Mouse (Mus musculus) brain, embryonic 18.5 days (tissue): ENCODE measurements around the gene 1700011L22Rik.

Experiments used
- DNase-seq: peaks from one replicate; pipeline ENCODE4 v3.0.0-alpha.2; 2012; ENCODE audit warnings: low read depth, low spot score

1700011L22Rik gene

DNA sequence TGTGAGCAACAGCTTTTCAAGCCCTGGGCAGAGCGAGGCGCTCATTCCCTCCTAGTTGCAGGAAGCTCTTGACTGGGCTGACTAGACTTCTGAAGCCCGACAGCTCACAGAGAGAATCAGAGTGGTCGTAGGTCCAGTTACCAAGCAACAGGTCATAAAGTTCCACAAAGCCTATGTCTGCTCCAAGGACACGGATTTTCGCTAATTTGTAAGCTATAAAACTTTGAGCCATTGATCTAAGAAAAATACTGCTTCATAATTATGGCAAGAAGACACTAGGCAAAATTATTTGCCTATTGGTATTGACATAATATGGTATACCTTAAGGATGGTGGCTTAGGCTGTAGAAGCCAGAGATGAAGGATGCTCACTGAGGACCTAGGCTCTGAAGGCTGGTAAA is at the start of gene 1700011L22Rik:
Gene 1700011L22Rik, minus strand, starts transcription at position 101 of the 400 bp plus-strand sequence.
- DNase-seq: no peak

DNA sequence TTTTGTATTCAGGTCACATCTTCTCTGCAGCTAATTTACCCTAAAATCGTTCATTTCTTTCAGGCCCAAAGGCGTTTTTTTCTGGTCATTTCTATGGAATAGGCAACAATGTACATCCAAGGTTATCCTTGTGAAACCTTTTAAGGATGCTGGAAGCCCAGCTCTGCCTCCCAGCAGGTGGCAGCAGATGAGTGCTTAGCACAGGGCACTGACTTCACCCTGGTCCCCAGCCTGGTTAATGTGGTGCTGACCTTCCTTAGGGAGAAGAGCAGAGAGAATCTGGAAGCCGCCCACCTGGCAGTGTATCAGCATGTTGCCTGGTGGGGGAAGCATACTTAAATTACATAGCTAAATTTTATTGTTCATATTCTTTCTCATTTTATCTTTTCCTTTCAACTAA is 49.4 kb upstream of the 1700011L22Rik start:
- peak; percentile 10 for DNase-seq

DNA sequence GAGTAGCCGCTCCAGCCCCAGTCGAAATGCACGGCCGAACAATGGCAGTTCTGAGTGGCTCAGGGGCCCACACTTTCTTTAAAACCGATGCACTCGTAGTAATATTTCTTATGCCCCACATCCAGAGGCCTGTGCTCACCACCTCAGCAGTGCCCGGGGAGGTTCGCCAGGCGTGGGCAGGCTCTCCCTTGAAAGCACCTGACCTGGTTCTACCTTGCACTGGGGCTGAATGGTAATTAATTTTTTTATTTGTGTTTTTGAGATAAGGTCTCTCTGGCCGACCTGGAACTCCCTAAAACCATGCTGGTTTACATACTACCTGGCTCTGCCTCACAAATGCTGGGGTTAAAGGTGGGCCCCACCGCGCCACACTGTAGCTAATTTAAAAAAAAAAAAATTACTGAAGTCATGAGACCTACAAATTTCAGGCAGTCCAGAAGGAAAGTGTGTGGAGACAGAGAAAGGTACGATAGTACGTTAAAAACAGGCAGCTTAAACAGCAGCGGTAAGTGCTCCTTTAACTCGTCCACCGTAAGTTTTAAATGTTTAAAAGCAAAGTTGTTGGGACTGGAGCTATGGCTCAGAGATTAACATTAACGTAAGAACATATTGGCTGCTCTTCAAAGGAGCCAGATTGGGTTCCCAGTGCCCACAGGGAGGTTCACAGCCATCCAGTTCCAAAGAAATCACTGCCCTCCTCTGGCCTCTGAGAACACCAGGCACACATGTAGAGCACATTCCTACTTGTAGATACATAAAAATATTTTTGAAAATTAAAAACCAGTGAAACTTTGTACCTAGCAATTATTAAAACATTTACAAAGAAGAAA is 47.1 kb upstream of the 1700011L22Rik start:
- no peak for DNase-seq

DNA sequence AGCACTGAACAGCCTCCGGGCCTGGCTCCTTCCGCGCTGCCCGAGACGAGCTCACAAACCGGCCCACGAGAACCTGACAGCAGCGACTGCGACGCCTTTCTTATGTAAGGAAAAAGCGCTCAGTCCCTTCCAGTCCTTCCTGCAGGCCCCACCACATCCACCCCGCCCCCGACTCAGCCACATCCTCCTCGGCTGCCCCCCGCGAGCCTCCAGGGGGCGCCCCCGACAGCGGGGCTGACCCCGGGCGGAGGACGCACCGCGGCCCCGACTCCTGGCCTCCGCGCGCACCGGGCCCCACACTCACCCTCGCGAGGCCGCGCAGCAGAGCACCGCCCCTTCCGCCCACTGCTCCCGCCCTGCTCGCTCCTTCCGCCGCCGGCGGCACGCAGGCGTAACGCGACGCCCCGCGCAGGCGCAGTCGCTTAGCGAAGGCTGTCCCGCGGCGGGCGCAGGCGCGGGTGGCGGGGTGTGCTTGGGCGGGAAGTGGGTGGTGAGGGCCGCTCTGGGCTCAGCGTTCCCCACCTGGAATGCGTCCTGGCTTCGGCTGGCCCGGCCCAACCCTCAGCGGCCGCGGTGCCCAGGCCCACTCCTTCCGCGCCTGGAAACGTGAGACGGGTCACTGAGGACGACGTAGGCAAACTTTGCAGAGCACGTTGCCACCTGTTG is 46.4 kb upstream of the 1700011L22Rik start, which contains the start of gene Mmaa:
Gene Mmaa, minus strand, starts transcription at position 328 of the 666 bp plus-strand sequence.
- DNase-seq: peak; percentile 89

DNA sequence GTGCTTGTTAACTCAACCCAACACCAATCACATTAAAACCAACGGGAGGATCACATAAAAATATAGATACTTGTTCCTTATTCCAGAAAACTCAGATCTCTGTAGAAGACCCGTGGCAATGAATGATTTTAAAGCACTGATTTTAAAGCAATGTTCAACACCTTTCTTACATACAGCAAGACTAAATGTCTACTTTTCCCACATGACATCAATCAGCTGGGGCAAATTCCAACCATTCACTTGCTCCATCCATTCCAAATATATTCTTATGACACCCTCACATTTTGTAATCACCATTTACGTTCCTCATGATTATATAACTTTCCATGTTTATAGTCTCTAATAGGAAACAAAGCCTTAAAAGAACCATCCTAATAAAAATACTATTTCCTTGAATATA is 45.5 kb upstream of the 1700011L22Rik start:
- no peak for DNase-seq

DNA sequence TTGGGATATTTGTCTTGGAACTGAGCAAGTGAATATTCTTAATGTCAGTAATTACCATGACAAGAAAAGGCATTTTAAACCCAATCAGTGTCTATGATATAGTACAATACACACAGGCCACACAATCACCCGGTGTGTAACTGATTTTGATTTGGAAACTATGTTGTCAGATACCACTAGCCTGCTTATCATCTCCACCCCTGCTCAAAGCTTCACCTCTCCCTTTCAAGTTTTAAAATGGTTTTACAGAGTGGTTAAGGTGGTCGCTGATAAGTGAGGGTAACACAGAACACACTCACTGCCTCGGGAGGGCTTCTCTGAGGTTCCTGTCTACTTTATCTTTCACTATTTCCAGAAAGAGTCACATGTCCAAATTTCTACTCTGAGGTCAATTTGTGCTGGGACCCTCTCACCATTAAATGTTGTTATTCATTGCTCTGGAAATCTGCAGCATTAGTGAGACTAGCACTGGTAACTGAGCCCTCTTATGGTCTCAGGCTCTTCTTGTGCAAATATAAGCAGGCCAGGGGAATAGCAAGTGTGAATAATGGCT is 44.4 kb upstream of the 1700011L22Rik start:
- no peak for DNase-seq

DNA sequence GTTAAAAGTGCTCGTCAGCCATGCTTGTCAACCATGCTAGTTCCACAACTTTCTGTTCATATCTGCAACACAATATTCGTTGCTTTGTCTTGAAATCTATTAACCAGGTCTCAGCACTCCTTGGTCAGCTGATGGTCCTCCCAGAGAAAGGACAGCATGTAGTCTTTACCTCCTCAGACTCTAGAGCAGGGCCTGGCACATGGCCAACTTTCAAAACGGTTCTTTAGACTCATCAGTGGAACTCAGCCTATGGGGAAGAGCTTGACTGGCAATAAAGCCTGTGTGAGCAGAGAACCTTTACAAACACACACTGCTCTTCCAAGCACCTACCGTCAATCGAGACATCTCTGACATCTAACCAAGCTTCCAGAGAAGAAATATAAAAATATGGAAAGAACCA is 41.2 kb upstream of the 1700011L22Rik start:
- DNase-seq: no peak

DNA sequence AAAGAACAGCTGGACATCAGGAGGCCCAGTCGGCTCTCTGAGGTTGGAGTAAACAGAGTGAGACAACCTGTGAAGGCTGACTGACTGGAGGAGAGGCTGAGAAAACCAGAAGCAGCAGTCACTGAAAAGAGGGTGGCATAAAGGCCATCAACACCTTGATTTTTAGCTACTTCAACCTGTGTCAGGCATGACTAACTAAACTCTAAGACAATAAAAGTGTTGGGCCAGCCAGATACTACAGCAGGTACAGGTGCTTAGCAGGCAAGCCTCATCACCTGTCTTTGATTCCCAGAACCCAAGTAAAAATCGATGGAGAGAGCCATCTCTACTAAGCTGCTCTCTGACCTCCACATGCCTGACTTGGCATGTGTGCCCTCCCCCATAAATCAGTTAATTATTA is 40.3 kb upstream of the 1700011L22Rik start:
- DNase-seq: no peak

DNA sequence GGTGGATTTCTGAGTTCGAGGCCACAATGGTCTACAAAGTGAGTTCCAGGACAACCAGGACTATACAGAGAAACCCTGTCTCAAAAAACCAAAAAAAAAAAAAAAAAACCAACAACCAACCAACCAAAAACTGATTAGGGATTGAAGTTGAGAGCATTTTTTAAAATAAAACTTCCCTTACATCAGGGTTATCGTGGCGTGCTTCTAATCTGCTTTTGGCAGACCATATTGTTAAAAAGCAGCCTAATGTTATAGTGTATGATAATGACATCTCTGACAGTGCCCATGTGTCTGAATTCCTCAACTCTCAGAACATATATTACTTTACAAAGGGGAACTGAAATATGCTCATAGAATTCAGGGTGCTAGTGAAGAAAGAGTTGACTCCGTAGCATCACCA is 39.9 kb upstream of the 1700011L22Rik start:
- no peak for DNase-seq

DNA sequence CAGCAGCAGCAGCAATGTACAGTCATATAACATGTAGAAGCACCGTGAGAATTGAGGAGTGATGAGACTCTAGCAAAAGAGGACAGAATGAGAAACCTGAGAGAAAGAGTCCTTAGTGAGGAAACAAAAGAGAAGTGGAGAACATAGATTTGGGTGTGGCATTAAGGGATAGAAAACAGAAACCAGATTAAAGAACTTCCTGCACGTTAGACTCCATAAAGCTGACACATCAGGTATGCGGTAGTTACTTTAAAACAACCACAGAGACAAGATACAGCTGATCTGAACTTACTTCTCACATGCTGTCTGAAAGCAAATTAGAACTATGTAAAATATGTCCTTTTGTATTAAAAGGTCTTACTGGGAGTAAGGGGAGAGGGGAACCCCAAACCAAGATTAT is 38.1 kb upstream of the 1700011L22Rik start:
- no peak for DNase-seq

DNA sequence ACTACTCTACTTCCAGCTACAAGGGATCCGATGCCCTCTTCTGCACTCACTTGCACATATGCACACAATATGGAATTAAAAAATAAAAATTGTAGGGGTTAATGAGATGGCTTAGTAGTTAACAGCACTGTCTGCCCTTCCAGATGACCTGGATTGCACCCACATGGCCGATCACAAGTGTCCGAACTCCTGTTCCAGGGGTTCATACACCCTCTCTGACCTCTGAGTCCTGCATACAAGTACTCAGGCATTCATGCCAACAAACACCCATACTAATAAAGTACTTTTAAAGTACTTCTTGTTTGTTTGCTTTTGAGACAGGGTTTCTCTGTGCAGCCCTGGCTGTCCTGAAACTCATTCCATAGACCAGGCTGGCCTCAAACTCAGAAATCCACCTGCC is 36.3 kb upstream of the 1700011L22Rik start:
- DNase-seq: no peak

DNA sequence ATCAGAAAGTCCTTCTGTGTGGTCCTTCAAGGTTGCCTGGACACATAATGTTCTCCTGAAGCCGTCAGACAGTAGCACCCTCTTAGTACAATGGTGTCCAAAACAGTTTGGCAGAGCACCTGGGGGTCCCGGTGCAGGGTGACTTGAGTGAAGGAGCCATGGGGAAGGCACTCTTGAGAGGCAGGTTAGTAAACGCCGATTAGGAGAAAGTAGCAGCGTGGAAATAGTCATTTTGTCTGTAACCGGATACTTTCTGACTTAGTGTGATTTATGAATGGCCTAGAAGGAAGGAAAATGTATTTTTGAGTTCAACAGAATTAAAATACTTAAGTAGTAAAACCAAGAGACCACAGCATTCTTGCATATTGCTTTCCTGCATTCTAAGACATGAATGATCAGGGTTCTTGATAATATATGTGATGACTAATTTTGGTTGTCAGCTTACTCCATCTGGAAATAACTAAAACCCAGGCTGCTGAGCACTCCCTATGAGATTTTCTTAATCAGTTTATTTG is 33.1 kb upstream of the 1700011L22Rik start:
- DNase-seq: no peak

DNA sequence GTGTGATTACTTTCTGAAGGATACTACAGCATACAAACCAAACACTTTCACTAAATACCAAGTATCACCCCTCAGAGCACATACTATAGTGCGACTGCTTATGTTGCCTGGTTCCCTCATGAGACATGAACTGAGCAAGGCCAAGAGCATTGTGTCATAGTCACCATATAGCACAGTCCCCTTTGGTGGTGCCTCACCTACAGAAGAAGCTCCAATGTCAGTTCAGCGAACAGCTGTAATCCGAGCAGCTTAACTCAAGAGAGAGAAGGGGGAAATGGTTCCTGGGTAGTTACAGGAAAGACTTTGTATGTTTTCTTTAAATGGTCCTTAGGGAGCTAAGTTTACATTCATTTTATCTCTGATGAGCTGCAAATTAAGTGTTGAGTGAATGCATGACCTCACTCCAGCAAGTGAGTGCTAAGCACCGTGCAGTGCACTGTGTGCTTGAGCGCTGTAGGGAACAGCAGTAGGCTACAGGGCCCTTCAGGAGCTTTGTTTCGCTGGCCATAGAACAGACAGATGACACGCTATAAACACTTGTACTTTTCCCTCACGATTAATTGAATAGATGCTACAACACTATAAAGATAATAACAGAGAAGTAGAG is 29.0 kb upstream of the 1700011L22Rik start:
- DNase-seq: no peak

DNA sequence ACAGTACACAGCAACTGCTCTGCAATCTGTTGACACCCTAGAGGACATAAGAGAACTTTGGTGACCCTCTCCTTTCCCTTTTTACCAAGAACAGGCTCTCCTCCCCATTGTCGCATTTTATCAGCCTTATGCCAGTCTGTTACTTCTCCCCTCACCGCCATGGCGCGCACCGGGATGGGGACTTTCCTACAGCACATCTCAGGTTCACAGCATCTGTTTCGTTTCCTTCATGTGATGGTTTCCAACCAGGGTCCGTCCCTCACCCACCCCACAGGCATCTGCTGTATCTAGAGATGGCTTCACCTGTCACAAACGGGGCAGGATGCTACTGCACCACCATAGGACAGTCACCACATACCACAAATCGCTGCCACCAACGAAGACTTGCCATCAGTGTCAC is 26.6 kb upstream of the 1700011L22Rik start:
- DNase-seq: no peak

DNA sequence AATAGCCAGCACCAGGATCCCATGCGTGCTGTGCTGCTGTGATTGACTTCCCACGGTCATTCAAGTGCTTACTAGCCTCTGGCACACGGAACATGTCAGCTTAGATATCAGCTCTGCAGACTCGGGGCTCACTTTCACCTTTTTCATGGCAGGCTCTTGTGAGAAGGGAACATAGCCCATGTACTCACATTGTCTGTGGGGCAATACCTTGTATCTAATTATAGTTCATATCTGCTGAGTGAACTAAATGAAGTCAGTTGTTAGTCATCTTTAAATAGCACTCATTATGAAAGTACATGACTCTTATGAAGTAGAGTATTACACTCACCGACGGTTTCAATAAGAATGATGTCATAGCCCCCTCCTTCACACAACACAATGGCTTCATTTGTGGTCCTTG is 25.4 kb upstream of the 1700011L22Rik start:
- DNase-seq: no peak

DNA sequence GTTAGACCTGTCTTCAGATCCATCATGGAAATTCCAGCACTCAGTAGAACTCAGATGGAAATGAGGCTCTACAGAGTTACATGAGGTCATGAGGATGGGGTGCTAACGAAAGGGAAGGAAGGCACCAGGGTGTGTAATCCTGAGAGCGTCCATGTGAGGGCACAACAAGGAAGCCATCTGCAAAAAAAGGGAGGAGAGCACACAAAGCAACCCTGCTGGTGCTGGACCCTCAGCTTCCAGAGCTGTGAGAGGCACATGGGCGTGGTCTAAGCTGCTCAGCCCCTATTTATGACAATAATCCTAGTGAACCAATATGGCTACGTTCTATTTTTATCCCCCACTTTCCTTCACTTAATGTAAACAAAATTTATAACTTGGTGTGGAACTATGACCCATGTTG is 24.3 kb upstream of the 1700011L22Rik start:
- no peak for DNase-seq

DNA sequence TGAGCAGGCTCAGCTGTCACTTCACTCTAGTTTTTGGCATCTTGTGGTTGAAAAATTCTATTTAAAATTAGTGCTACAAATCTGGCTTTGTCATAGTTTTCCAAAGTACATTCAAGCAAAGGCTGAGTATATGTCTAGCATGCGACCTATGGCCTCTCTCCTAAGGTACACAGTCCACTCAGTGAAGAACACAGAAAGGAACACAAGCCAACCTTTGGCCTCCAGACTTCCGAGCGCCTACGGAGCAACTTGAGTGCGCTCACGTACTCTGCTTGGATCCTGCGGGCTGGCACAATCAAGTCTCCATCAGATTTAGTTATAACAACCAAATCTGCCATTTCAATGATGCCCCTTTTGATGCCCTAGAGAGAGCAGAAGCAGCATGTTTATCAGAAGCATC is 20.6 kb upstream of the 1700011L22Rik start:
- no peak for DNase-seq

DNA sequence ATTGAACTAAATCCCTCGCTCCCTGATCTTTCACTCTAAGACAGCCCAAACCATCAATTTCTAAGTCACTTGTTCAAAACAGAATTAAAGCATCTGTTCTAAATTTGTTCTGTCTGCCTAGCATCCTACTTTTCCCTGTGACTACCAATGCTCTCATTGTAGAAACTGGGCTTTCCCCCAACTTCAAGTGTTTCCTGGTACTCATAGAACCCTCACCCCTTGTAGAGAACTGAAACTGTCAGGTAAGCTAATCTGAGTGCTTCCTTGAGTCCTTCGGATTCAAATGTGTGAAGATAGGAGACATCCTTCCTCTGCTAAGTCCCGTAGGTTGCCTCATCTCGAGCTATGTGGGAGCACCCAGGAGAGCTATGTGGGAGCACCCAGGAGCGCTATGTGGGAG is 13.6 kb upstream of the 1700011L22Rik start:
- no peak for DNase-seq

DNA sequence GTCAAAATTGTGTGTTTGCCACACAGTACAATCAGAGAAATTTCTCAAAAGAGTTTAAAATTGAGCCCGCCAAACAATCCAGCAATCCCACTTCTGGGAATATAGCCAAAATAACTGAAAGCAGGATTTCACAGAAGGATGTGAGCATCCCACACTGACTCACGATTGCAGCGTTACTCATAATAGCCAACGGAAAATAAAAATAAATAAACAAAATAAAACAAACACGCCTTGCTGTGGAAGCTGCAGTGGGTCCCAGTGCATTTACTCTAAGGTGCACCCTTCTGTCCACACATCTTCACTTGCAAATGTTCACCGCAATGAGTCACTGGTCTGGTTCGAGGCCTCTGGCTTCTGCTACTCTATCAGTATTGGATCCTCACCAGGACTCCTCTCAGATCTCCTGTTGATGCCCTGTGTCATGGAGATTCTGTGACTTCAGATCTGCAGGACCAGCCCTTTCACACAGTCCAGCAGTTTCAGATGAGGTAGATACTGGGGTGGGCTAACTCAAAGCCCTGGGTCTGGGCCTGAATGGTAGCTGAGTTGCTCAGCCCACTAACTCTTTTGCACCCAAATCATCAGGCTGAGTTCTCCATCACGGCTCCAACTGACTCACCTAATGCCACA is 7.8 kb upstream of the 1700011L22Rik start:
- DNase-seq: no peak

DNA sequence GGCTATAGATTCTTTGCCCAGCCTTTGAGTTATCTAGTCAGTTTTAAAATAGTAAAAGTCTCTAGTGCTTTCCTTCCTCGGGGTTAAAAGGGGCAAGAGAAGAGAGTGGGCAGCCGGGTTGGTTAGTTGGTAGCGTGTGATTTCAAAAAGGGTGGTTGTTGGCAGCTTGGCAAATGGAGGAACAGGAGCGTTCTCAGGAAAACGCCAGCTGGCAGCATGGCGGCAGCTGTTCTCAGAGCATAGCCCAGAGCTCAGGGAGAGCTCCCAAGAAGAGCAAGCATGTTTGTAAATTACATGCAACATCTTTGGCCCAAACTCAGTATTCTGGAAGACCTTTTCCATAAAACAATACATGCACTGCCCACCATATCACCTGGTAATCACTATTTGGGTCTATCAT is 5.4 kb upstream of the 1700011L22Rik start:
- no peak for DNase-seq

DNA sequence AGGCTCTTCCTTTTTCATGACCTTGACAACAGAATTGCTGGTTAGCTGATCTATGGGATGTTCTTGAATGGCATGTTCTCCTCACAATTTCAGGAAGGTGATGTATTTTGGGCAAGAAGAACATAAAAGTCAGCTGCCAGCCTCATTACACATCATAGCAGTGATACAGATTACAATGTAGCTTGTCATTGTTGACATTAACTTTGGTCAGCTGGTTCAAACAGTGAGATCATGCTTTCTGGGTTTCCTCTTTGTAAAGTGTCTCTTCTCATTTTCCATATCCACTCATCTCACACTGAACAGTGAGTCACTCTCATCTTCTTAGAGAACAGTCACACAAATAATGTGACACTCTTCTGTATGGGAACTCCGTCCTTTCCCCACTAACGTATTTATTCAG is 4.9 kb downstream of the 1700011L22Rik start:
- no peak for DNase-seq

DNA sequence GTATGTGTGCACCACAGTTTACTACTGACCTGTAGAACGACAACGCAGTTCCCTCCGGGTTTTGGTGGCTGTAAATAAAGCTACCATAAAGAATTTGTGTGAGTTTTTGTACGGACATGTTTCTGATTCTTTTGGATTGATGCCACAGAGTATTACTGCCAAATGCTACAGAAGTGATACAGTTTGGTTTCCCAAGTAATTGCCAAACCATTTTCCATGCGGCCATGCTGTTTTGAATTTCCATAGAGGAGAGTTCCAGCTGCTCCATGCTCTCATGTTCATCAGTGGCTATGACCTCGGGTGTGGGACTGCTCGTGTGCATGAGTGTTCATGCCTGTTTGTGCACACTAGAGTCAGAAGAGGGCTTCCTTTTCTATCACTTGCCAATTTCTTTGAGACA is 8.4 kb downstream of the 1700011L22Rik start:
- DNase-seq: no peak
